Mouse (Mus musculus): ENCODE results near the gene Chek1. TPM values are rescaled to one million over a fixed set of nuclear protein-coding genes. Genes with fewer than 3 reads are reported as not detected.

The Chek1 gene
- 10 to 100 TPM; 14.7 to 16.4 TPM for total RNA-seq (2021)
- long read RNA-seq, experiment 1, transcript Chek1-201 (13 exons, 3,397 nt): major isoform, 5 of 6 reads
- long read RNA-seq, experiment 1, partial matches to known transcripts: 0 of 6 reads
- long read RNA-seq, experiment 1, other reads (novel, unspliced or antisense): 1 of 6 reads
- long read RNA-seq, experiment 2, partial matches to known transcripts: 0 of 5 reads
- long read RNA-seq, experiment 2, other reads (novel, unspliced or antisense): 2 of 5 reads

DNA sequence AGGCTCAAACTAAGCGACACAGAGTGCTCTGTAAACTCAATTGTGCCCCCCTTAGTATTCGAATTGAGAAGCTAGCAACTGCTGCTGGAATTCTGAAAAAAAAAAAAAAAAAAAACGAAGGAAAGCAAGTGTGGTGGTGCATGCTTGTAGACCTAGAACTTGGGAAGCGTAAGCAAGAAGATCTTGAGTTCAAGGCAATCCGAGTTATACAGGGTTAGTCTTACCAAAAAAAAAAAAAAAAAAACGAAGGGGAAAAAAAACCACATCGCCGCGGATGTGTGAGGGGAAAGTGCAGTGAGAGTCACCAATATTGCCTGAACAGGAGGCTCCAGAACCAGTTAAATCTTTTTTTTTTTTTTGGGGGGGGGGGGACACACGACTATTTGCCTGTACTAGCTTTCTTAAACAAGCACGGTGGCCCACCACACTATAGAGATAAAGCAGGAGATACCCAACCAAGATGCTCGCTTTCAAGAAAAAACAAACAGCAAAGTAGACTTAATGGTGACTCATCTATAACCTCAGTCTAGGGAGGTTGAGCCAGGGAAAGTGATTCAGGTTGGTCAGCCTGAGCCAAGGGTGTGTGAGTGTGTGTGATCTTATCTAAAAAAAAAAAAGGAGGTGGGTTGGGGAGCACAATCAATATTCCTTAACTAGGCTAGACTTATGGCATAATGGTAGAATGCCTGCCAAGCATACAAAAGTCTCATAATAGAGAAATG, at the start of gene Chek1:
Chek1 (minus strand) TSS at position 32 of the 722 bp plus-strand sequence.
- no peak for DNase-seq (ENCODE audit: low spot score in 2 of 2)

DNA sequence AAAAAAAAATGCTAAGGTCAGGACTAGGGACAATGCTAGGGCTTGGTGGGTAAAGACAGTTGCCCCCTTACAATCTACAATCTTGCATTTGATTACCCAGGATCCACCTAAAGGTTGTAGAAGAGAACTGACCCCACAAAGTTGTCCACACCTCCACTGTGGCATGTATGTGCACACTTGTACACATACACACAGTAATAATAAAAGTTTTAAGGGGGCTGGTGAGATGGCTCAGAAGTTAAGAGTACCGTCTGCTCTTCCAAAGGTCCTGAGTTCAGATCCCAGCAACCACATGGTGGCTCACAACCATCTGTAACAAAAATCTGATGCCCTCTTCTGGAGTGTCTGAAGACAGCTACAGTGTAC, 42.2 kb upstream of the Chek1 start:
- no peak for DNase-seq (ENCODE audit: low spot score in 2 of 2)

DNA sequence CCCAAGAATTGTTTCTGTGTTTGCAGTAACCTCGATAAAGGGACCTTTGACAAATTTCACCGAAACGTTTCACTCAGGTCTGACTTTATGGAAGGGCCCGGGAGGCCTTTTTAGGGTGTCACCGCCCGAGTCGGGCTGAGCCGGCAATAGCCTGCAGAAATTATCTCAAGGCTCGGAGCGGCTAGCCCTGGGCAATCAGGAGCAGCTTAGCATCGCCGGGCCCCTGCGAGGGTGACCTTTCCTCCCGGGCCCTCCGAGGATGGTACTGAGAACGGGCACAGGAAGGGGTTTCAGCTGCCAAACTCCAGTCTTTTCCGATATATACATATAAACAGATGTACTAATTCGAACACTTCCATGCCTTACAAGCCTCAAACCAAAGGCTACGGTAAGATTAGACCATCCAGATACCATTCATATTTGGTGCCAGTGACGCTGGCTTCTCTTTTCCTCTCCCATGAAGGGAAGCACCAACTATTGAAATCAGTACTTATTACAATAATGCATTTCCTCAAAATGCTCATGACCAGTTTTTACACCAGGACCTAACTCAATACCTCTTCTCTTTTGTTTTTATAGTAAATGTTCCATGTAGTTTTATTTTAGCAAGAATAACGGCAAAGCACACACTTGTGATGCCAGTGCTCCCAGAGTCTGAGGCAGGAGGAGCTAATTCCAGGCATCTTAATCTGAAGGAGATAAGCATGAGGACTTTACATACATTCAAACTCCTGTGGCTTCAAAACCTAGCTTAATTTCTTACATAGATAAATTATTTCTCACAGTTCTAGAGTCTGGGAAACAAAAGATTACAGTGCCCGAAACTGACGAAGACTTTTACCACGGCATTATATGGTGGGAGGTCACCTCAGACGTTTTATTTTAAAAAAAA, 41.5 kb upstream of the Chek1 start:
- peak; percentile 28 to 33 for DNase-seq (ENCODE audit: low spot score in 2 of 2)

DNA sequence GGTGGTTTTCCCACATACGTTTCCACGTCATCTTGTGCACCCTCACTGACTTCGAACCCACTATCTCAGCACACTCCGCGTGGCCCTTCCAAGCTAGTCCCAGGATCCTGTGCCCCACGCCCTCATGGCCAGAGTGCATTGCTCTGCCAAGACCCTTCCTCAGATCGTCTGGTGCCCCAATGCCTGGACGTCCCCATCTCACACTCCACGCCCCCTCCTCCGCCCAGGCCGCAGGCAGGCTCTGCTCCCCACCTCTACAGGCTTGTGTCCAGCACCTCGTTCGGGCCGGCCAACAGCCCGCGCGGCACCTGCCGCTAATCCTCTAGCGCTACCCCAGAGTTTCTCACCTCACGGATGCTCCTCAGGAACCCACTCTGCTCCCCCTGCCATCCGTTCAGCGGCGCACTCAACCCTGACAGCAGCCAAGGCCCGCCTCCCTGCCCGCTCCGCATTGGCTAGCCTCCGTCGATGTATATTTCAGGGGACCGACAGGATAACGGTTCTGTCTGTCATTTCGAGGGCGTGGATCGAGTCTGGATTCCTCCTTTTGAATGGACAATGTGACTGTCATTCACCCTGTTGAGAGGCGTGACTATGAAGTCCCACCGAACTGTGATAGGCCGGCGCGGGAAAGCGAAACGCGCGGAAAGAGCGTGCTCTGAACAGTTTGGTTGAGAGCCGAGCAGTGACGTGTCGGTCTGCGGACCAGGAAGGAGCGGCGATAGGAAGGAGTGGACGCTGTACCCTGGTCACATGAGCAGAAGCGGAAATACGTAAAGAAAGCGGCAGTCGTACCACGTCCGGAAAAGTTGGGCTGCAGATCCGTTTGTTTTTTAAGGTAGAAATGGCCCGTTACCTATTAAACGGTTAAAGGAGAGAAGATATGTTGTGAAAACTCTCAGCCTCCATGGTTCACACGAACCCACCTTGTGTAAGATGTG, 40.6 kb upstream of the Chek1 start, which contains the start of gene Stt3a:
Stt3a (minus strand) TSS at position 477 of the 941 bp plus-strand sequence.
- peak; percentile 76 to 90 for DNase-seq (ENCODE audit: low spot score in 2 of 2)

DNA sequence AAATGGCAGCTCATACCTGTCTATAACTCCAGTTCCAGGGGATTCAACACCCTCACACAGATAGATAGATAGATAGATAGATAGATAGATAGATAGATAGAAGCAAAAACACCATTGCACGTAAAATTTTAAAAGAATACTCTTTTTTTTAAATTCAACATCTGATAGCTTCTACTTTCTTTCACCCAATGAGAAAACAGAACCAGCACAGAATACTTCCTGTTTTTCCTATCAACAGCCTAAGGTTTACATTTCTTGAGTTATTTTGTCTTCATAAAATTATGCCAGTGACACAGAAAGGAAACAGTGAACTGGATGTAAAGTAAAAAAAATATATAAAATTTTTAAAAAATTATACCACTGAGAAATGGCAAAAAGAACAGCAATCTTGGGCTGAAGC, 37.5 kb upstream of the Chek1 start:
- no peak for DNase-seq (ENCODE audit: low spot score in 2 of 2)

DNA sequence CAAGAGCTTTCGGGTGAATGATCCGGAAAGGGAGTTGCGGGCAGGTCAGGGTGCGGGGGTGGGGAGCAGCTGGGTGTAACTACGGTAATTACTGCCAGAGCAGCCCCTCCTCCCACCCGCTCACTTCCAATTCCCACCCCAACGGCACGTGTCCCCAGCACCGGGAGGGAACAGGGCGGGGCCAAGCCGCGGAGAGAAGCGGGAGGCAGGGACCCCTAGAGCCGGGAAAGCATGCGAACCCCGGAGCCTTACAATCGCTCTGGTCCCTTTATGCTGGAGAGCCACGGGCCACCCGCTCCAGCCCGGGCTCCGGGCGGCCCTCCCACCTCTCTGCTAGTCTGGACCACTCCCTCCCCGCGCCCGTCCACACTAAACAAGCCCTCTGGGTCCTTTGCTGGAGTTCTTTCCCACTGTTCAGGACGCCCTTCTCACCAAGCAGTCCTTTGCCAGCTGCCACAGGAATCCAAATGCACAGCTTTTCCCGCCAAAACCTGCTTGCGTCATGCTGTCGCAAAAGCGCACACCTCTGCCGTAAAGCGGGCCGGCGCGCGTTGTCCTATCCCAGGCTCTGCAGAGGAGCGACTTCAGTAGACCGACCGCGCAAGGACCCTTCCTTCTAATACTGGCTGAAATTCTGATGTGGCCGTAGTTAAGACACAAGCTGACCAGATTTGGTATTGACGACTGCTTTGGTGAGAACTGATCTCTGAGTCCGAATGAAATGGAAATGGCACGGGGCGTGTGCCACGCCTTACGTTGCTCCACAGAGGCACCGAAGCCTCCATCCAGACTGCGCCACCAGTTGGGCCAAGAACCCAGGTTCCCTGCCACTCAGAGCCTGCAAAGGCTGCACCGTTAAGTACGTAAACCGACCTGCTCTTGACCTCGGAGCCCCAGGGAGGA, 483 bp downstream of the Chek1 start:
- peak; percentile 74 to 77 for DNase-seq (ENCODE audit: low spot score in 2 of 2)

DNA sequence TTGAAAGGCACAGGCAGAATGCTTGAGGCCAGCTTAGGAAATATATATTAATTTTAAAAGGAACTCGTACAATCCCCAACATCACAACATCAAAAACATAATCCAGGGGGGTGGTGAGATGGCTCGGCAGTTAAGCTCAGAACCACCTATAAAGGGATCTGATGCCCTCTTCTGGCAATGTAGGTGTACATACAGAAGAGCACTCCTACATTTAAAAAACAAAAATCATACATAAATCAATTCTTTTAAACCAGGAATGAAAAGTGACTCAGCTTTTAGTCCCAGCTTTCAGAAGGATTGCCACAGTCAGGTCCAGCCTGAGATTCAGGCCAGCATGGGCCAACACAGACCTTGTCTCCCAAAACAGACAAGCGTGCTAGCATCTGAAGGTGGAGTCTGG, 10.2 kb downstream of the Chek1 start:
- DNase-seq (ENCODE audit: low spot score in 2 of 2): no peak

DNA sequence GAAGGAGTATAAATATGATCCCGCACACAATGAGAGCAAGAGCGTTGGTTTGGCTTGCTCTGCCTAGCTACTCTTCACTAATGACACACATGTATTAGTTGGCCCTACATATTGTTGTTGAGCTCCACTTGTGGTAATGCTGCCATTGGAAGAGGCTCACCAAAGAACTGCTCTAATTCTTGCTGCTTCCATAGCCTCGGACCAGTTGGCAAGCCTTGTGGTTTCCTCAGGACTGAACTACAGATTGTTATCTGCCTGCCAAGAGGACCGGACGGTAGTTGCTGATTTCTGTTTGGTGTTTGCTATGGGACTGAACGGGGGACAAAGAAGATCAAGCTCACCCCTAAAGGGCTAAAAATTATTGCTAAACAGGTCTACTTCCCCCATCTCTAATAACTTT, 19.6 kb downstream of the Chek1 start:
- DNase-seq (ENCODE audit: low spot score in 2 of 2): no peak

DNA sequence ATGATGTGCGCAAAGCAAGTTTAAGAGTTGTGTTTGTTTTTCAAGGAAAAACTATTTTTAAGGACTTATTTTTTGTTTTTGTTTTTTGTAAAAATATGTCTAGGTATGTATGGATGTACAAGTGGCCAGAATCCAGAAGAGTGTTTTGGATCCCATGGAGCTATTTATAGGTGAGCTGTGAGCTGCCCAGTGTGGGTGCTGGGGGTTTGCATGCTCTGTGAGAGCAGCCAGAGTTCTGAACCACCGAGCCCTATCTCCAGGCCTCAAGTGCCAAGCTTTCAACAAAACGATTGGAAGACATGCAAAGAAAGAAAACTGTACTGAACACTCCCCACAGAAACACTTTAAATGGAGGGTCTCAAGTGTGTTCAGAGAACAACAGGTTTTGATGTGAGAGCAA, 20.9 kb downstream of the Chek1 start:
- DNase-seq (ENCODE audit: low spot score in 2 of 2): no peak

DNA sequence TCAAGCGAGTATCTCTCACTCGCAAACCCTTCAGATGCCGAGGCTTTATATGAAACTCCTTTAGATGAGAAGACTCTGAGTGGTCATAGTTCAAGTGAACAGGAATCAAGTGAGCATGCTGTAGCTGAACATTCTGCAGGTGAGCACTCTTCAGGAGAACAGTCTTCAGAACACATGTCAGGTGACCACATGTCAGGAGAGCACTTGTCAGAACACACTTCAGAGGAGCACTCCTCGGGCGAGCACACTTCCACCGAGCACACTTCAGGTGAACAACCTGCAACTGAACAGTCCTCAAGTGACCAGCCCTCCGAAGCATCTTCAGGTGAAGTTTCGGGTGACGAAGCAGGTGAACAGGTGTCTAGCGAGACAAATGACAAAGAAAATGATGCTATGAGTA, 32.6 kb downstream of the Chek1 start:
- DNase-seq (ENCODE audit: low spot score in 2 of 2): no peak

DNA sequence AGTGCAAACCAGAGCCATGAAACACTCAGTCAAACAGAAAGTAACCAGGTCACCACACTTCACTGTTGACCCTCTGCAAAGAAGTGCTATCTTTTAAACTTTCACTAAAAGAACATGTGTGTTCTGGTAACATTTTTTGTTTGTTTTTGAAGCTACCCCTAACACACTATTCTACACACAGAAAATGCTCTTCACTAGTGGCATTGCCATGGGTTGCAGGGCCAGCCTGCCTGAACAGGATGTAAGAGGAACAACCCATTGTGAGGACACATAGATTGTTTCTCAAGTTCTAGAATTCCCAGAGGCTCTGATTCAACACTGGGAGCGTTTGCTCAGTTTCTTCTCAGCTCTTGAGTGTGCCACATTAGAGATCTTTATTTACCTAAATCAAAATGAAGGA, 33.9 kb downstream of the Chek1 start, which contains the start of gene Acrv1:
Acrv1 (plus strand) TSS at position 301 of the 400 bp plus-strand sequence.
- no peak for DNase-seq (ENCODE audit: low spot score in 2 of 2)

DNA sequence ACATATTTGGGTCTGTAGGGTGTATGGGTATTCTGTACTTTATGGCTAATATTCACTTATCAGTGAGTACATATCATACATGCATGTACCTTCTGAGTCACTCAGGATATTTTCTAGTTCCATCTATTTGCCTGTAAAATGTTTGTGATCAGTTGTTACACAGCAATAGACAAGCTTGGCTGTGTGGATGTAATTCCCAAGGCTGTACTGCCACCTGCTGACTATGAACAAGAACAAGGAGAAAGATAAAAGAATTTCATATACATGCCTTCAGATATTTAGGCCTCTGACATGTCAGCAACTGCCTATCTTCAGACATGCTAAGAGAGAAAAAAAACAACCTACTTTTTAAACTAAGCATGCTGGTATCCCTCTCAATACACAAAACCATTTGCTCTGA, 39.5 kb downstream of the Chek1 start:
- DNase-seq (ENCODE audit: low spot score in 2 of 2): no peak

DNA sequence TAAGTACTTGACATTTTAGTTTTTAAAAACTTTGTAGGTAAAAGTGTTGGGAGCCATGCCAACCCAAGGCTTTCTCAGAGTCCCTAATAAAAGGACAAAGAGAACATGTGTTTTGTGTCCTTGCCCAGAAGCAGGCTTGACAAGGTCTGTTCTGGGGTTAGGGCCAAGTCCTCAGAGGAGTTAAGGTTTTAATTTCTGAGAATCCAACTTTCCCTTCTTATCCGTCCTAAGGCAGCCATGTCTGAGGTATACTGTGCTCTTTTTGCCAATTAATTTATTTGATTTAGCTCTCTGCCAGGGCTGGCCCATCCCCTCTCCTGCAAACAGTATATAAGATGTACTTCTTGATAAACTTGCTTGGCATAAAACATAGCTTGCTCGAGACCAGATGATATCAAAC, 45.4 kb downstream of the Chek1 start:
- DNase-seq (ENCODE audit: low spot score in 2 of 2): no peak

Other genes starting within 250 kb of the Chek1 start
- not detected for gene Gm5615, start 185.1 kb downstream of the Chek1 start, total RNA-seq (2021)
- not detected for gene Gm17689, start 144.4 kb downstream of the Chek1 start, total RNA-seq (2021)
- gene A630095E13Rik, start 83.7 kb downstream of the Chek1 start, total RNA-seq (2021): not detected
- gene Acrv1, start 33.8 kb downstream of the Chek1 start, total RNA-seq (2021): not detected
- gene Stt3a, start 40.6 kb upstream of the Chek1 start, total RNA-seq (2021): 100 to 1,000 TPM; 256 to 282 TPM
- 100 to 1,000 TPM; 117 to 119 TPM for gene Ei24, start 70.3 kb upstream of the Chek1 start, total RNA-seq (2021)
- gene Fez1, start 94.8 kb upstream of the Chek1 start, total RNA-seq (2021): 10 to 100 TPM; 12.0 to 12.8 TPM